8 mouse cellular contexts compared by ENCODE assay signal in the genomic region with DNA sequence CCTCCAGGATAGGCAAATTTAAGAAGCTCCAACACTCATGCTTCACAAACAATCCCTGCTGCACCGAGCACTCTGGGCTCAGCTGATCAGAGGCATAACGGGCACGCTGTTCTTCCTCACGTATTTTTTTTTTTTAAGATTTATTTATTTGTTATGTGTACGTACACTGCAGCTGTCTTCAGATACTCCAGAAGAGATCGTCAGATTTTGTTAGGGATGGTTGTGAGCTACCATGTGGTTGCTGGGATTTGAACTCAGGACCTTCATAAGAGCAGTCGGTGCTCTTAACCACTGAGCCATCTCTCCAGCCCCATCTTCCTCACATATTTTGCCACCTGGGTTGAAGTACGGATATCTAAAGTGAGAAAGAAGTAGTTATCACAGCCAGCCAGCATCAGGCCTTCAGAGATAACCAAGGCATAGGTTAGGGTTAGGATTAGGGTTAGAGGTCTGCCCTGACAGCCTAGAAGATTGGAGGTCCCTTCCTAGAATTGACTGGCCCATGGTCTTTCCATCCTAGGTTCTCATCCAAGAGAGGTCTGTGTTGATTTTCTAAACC. TPM values are rescaled to one million over a fixed set of nuclear protein-coding genes. Genes with fewer than 3 reads are reported as not detected.
DNase-seq lines count a peak whose midpoint lies in the region; ATAC-seq and TF ChIP-seq lines count a peak whose summit lies in the region.

Gene Rab26 (minus strand): TSS at position 51 of the 559 bp plus-strand sequence.

- H3K27ac ChIP-seq in heart, embryonic 12.5 days (ENCODE audit: poor library complexity, severe bottlenecking), result no peak within 1 kb of the TSS
- H3K27ac ChIP-seq in ES-Bruce4 (ENCODE audit: insufficient read depth, low read length), result no peak within 1 kb of the TSS
- H3K27ac ChIP-seq in hindbrain, embryonic 10.5 days, result peak within 1 kb of the TSS; percentile 54
- no peak within 1 kb of the TSS for H3K27ac ChIP-seq in liver, embryonic 11.5 days (ENCODE audit: low read depth, low read length)

- WGBS in heart, embryonic 12.5 days, result 87% methylated on average over 8 of the region's 8 CpGs
- WGBS in hindbrain, embryonic 10.5 days, result 91% methylated on average over 8 of the region's 8 CpGs
- 71% methylated on average over 8 of the region's 8 CpGs for WGBS in liver, embryonic 11.5 days

- no peak for ATAC-seq in heart, embryonic 12.5 days (ENCODE audit: insufficient number of reproducible peaks, low FRiP score)
- no peak for ATAC-seq in liver, embryonic 11.5 days (replicated peaks; ENCODE audit: low FRiP score)

- TF ChIP-seq EP300 in ES-Bruce4 (IDR thresholded peaks at IDR 0.05; ENCODE audit: insufficient read depth, low read depth, low read length), result no peak

- no peak for TF ChIP-seq POLR2A in ES-Bruce4 (IDR thresholded peaks at IDR 0.05; ENCODE audit: insufficient read depth, low read length)

- no peaks in the 10 kb centered on the region for H3K27me3 ChIP-seq in heart, embryonic 12.5 days (replicated peaks)
- no peaks in the 10 kb centered on the region for H3K27me3 ChIP-seq in ES-Bruce4 (ENCODE audit: control insufficient read depth, insufficient read depth, low read length, poor library complexity, severe bottlenecking)
- H3K27me3 ChIP-seq in hindbrain, embryonic 10.5 days (ENCODE audit: insufficient read depth, poor library complexity, severe bottlenecking), result no peaks in the 10 kb centered on the region
- H3K27me3 ChIP-seq in liver, embryonic 11.5 days (replicated peaks; ENCODE audit: control insufficient read depth, insufficient read depth, low read length), result no peaks in the 10 kb centered on the region

- no peak for DNase-seq in heart, adult 9 months (ENCODE audit: low spot score in 2 of 2)
- DNase-seq in hindbrain, embryonic 10.5 days (ENCODE audit: low spot score), result no peak
- DNase-seq in liver, embryonic 11.5 days (ENCODE audit: low spot score), result no peak
- DNase-seq in adrenal gland, adult 18-20 months (ENCODE audit: low spot score in 2 of 2), result no peak
- no peak for DNase-seq in retina, embryonic 14.5 days (ENCODE audit: low spot score)
- no peak for DNase-seq in urinary bladder, adult 18-20 months (ENCODE audit: low spot score in 2 of 2)

- peak within 1 kb of the TSS; percentile 44 for H3K4me3 ChIP-seq in heart, embryonic 12.5 days
- peak within 1 kb of the TSS; percentile 69 for H3K4me3 ChIP-seq in ES-Bruce4 (ENCODE audit: low read depth, low read length)
- H3K4me3 ChIP-seq in hindbrain, embryonic 10.5 days, result peak within 1 kb of the TSS; percentile 54
- H3K4me3 ChIP-seq in liver, embryonic 11.5 days (ENCODE audit: low read depth, low read length), result peak within 1 kb of the TSS; percentile 50

- H3K9me3 ChIP-seq in heart, embryonic 12.5 days (replicated peaks), result no peaks in the 10 kb centered on the region
- no peaks in the 10 kb centered on the region for H3K9me3 ChIP-seq in ES-Bruce4 (replicated peaks; ENCODE audit: control insufficient read depth, insufficient read depth, low read length, poor library complexity, severe bottlenecking)
- no peaks in the 10 kb centered on the region for H3K9me3 ChIP-seq in hindbrain, embryonic 10.5 days
- no peaks in the 10 kb centered on the region for H3K9me3 ChIP-seq in liver, embryonic 11.5 days (ENCODE audit: control insufficient read depth, low read length)

- H3K4me1 ChIP-seq in heart, embryonic 12.5 days (replicated peaks), result peaks cover 40% of the 10 kb centered on the region
- H3K4me1 ChIP-seq in ES-Bruce4 (ENCODE audit: control insufficient read depth, insufficient read depth, low read length), result no peaks in the 10 kb centered on the region
- peaks cover 59% of the 10 kb centered on the region for H3K4me1 ChIP-seq in hindbrain, embryonic 10.5 days (replicated peaks)
- peaks cover 21% of the 10 kb centered on the region for H3K4me1 ChIP-seq in liver, embryonic 11.5 days (replicated peaks; ENCODE audit: control insufficient read depth, insufficient read depth, low read length)

- H3K36me3 ChIP-seq in heart, embryonic 12.5 days, result peaks cover 19% of the 10 kb centered on the region
- peaks cover 17% of the 10 kb centered on the region for H3K36me3 ChIP-seq in ES-Bruce4 (ENCODE audit: control insufficient read depth, insufficient read depth, low read length, poor library complexity, severe bottlenecking)
- peaks cover 23% of the 10 kb centered on the region for H3K36me3 ChIP-seq in hindbrain, embryonic 10.5 days
- H3K36me3 ChIP-seq in liver, embryonic 11.5 days (ENCODE audit: control insufficient read depth, insufficient read depth, low read length), result peaks cover 8% of the 10 kb centered on the region

- H3K4me2 ChIP-seq in heart, embryonic 12.5 days, result peak within 1 kb of the TSS; percentile 93
- H3K4me2 ChIP-seq in liver, embryonic 11.5 days, result peak within 1 kb of the TSS; percentile 78

- peak within 1 kb of the TSS; percentile 66 for H3K9ac ChIP-seq in heart, embryonic 12.5 days
- H3K9ac ChIP-seq in ES-Bruce4 (ENCODE audit: low read depth, poor library complexity, severe bottlenecking), result peak within 1 kb of the TSS; percentile 29
- H3K9ac ChIP-seq in liver, embryonic 11.5 days (ENCODE audit: low read depth, low read length), result peak within 1 kb of the TSS; percentile 64

- no peak for TF ChIP-seq CTCF in ES-Bruce4 (IDR thresholded peaks at IDR 0.05; ENCODE audit: low read depth, low read length)

RNA-seq across cellular contexts. Expression of gene Rab26, which starts in this region (rescaled TPM):
- polyA plus RNA-seq in heart, embryonic 12.5 days (2016; fragmentation: Nextera tagmentation; extraction: Ambion mirVana), result 1.2 TPM in 2 replicates
- polyA plus RNA-seq in ES-Bruce4 (2011; ENCODE audit: insufficient read depth, insufficient read length, low read depth, missing spikeins), result 1.2 and 1.5 TPM in 2 replicates
- polyA plus RNA-seq in hindbrain, embryonic 10.5 days (2016; fragmentation: Nextera tagmentation; extraction: Ambion mirVana), result 1.8 and 3.0 TPM in 2 replicates
- 2.0 and 2.4 TPM in 2 replicates for polyA plus RNA-seq in liver, embryonic 11.5 days (2014; fragmentation: Nextera tagmentation; extraction: Ambion mirVana)
- total RNA-seq in adrenal gland, adult 18-20 months (2021), result 1 to 10 TPM; 1.5 to 2.0 TPM
